Mouse (Mus musculus) forebrain, embryonic 13.5 days (tissue): ENCODE results near the gene Vwa8. TPM values are rescaled to one million over a fixed set of nuclear protein-coding genes. Genes with fewer than 3 reads are reported as not detected.
A peak's percentile ranks its signal among the peaks of the same experiment; 100 is the strongest.

Source experiments
- ATAC-seq: fragments of 200-750 bp; cut with Nextera tagmentation; 2 replicates; pipeline ENCODE4 v1.8.0; 2017
- H3K27ac ChIP-seq: fragments of 300-500 bp; sonication (generic); 2 replicates; pipeline ENCODE4 v1.5.1; 2015; ENCODE audit warnings: inconsistent platforms, mild to moderate bottlenecking, moderate library complexity
- H3K27me3 ChIP-seq: fragments of 300-500 bp; sonication (generic); 2 replicates; pipeline ENCODE4 v1.6.1; 2015; ENCODE audit warnings: mild to moderate bottlenecking, inconsistent platforms
- H3K36me3 ChIP-seq: fragments of 300-500 bp; sonication (generic); 2 replicates; pipeline ENCODE4 v1.6.1; 2015; ENCODE audit warnings: mild to moderate bottlenecking, inconsistent platforms; ENCODE audit not compliant: poor library complexity, severe bottlenecking
- H3K4me1 ChIP-seq: fragments of 300-500 bp; sonication (generic); 2 replicates; pipeline ENCODE4 v1.6.1; 2015; ENCODE audit warnings: inconsistent platforms
- H3K4me2 ChIP-seq: fragments of 300-500 bp; sonication (generic); 2 replicates; pipeline ENCODE4 v1.6.1; 2015; ENCODE audit warnings: inconsistent platforms, mild to moderate bottlenecking, moderate library complexity
- H3K4me3 ChIP-seq: fragments of 300-500 bp; sonication (generic); 2 replicates; pipeline ENCODE4 v1.5.1; 2015; ENCODE audit warnings: mild to moderate bottlenecking, inconsistent platforms
- H3K9ac ChIP-seq: fragments of 300-500 bp; sonication (generic); 2 replicates; pipeline ENCODE4 v1.6.1; 2015; ENCODE audit warnings: mild to moderate bottlenecking, inconsistent platforms
- H3K9me3 ChIP-seq: fragments of 300-500 bp; sonication (generic); replicated peaks from 2 replicates; pipeline ENCODE4 v1.6.1; 2016; ENCODE audit warnings: inconsistent platforms
- WGBS: fragments of 180-500 bp; shearing (Covaris S2); methylation state at CpG from one replicate; pipeline ENCODE4 v1.1.7; 2015; 5-methylcytosine and 5-hydroxymethylcytosine counted together
- polyA plus RNA-seq: library from polyadenylated mRNA; unstranded; fragments of >200 nt; fragmentation: Nextera tagmentation; extraction: Ambion mirVana; gene quantifications from 2 replicates; pipeline ENCODE4 v1.2.1, GENCODE M21; 2015

Vwa8 gene
- polyA plus RNA-seq, 1 experiment from 2014 or later: 5.2 TPM

DNA sequence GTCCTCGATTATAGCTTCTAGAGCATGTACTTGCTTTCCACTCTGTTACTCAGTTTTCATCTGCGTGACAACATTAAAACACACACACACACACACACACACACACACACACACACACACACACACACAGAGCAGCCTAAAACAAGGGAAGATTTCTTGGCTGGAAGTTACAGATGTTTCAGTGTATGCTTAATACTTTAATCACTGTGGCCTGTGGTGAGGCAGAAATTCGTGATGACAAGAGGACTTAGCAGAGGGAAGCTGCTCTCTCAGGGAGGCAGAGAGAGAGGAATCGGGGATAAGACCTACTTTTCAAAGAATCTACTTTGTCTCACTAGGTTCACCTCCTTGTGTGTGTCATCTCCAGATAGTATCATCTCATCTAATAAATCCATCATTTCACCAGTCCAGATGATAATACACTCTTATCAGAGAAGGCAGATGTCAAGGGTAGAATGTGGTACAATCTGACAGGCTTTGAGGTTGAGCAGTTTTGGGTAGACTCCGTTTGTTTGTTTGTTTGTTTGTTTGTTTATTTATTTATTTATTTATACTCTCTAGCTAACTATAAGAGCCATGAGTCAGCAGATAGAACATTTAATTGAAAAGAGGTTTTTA lies 1.2 kb downstream of the Vwa8 start:
- H3K27me3 ChIP-seq: no peaks in the 10 kb centered on the region
- H3K4me3 ChIP-seq: no peak overlapping the region; the same call in 1 of the 2 replicates
- no peak for ATAC-seq
- 73% methylated on average over 5 of the region's 5 CpGs for WGBS
- H3K4me1 ChIP-seq: peaks cover 18% of the 10 kb centered on the region
- no peaks in the 10 kb centered on the region for H3K36me3 ChIP-seq
- H3K9me3 ChIP-seq: no peaks in the 10 kb centered on the region
- H3K27ac ChIP-seq: no peak overlapping the region
- no peak overlapping the region for H3K9ac ChIP-seq
- peak overlapping the region; percentile 73 for H3K4me2 ChIP-seq

DNA sequence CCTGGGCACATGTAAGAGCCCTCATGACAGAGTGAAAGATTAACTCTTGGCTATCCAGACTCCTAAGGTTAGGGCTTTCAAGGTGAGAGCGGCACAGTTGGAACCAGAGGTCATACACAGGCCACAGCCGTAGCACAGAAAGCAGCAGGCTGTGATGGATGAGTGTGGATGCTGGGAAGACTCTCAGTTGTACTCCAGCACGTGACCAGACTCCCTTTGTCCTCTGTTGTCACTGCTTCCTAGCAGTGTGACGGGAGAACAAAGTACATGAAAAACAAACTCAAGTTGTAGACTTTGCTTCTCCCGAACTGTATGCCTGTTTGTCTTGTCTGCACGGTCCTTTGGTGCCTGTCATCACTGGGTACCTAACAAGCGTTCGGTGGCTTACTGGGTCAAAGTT lies 1.8 kb downstream of the Vwa8 start:
- Histone ChIP-seq H3K9ac (no peak overlapping the region), H3K27ac (no peak overlapping the region), H3K9me3 (no peaks in the 10 kb centered on the region), H3K4me3 (no peak overlapping the region), H3K4me1 (peaks cover 18% of the 10 kb centered on the region), H3K27me3 (no peaks in the 10 kb centered on the region), H3K4me2 (no peak overlapping the region), H3K36me3 (no peaks in the 10 kb centered on the region)
- 38% methylated on average over 8 of the region's 8 CpGs for WGBS
- ATAC-seq: no peak

DNA sequence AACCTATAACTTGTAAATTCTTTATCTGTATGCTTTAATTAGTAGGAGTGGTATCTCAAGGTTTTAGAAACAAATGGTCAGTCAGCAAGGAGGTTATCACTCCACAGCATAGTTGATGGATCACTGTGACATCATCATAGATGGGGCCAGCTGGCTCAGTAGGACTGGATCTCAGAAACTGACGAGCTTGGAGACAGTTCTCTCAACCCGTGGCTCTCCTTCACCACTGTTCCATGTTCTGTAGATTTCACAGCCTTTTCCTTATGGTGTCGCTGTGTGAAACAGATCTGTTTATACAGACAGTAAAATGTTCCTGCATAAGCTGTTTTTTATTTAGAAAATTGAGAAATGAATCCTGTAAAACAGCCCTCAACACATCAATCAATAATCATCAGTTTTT lies 2.5 kb downstream of the Vwa8 start:
- Histone ChIP-seq H3K4me1 (peaks cover 18% of the 10 kb centered on the region), H3K4me2 (no peak overlapping the region), H3K4me3 (no peak overlapping the region), H3K27ac (no peak overlapping the region), H3K27me3 (no peaks in the 10 kb centered on the region), H3K36me3 (no peaks in the 10 kb centered on the region), H3K9ac (no peak overlapping the region), H3K9me3 (no peaks in the 10 kb centered on the region)
- no peak for ATAC-seq
- WGBS: 78% methylated on average over 3 of the region's 3 CpGs

DNA sequence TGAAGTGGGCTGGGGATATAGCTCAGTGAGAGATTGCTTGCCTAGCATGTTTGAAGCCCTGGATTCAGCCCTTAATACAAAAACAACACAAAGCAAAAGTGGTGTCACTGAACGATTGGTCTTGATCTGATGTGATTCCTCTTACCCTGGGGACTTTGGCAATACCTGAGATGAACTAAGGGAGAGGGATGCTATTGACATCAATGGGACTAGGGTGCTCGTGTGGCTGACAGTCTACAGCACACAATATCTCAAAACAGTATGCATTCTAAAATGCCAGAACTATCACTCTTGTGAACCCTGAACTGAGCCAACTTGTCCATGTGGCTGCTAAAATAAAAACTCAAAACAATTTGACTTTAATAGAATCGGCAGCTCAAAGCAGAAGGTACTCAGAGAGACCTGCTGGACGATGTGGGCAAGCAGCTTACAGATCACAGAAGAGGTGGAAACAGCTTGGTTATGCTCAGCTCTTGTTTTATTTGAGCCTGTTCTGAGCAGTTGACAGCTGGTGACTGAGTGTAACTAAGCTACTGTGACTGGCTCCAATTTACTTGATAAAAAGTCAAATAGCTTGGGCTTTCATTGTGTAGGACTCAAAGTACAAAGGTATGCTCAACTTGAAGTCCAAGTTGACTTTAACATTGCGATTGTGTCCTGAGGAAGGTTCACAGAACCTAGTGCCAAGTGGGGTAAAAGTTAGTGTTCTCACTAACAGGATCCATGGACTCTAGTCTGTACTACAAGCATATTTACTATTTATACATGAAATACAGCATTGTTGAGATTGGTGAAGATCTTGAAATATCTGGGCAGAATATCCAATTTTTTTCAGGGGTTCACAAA lies 3.8 kb downstream of the Vwa8 start:
- Histone ChIP-seq H3K4me2 (no peak overlapping the region), H3K27ac (no peak overlapping the region), H3K4me3 (no peak overlapping the region), H3K4me1 (peaks cover 18% of the 10 kb centered on the region), H3K9ac (no peak overlapping the region), H3K36me3 (no peaks in the 10 kb centered on the region), H3K9me3 (no peaks in the 10 kb centered on the region), H3K27me3 (no peaks in the 10 kb centered on the region)
- 85% methylated on average over 5 of the region's 5 CpGs for WGBS
- no peak for ATAC-seq

DNA sequence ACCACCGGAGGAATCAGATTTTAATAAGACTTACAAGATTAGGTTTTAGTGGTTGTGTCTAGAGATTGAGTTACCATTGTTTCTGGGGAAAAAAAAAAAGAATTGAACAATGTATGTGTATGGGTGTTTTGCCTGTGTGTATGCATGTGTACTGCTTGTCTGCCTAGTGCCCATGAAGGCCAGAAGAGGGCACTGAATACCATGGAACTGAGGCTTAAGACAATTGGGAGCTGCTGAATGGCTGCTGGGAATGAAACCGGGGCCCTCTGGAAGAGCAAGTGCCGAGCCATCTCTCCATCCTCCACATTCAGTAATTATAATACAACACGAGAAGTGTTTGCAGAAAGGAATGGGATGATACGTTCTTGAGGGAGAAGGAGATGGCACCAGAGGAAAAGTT lies 12.3 kb downstream of the Vwa8 start:
- 95% methylated on average over 5 of the region's 5 CpGs for WGBS
- H3K27ac ChIP-seq: no peak overlapping the region
- H3K27me3 ChIP-seq: no peaks in the 10 kb centered on the region
- no peaks in the 10 kb centered on the region for H3K4me1 ChIP-seq
- no peak overlapping the region for H3K4me3 ChIP-seq
- H3K9ac ChIP-seq: no peak overlapping the region
- H3K9me3 ChIP-seq: no peaks in the 10 kb centered on the region
- ATAC-seq: no peak
- H3K36me3 ChIP-seq: no peaks in the 10 kb centered on the region
- H3K4me2 ChIP-seq: no peak overlapping the region

DNA sequence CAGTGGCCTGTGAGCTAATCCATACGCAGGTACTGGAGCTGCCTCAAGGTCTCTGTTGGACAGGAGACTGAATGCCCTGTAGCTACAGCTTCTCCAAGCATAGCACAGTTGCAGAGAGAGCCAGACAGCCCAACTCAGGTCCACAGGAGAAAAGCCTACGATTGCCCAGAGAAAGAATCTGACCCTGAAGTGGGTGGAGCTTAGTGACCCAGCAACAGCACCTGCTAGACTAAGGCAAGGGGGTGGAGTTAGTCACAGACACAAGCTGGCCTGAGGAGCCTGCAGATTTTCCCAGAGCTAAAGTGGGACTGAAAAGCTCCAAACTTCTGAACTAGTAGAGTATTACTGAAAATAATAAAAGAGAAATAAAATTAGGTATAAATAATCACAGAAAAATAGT lies 21.2 kb downstream of the Vwa8 start:
- Histone ChIP-seq H3K36me3 (peaks cover 4% of the 10 kb centered on the region; the same call in 1 of the 2 replicates), H3K9me3 (no peaks in the 10 kb centered on the region), H3K27me3 (no peaks in the 10 kb centered on the region), H3K4me3 (no peak overlapping the region), H3K27ac (no peak overlapping the region), H3K4me2 (no peak overlapping the region), H3K4me1 (no peaks in the 10 kb centered on the region), H3K9ac (no peak overlapping the region)
- 20% methylated on average over 2 of the region's 2 CpGs for WGBS
- no peak for ATAC-seq

DNA sequence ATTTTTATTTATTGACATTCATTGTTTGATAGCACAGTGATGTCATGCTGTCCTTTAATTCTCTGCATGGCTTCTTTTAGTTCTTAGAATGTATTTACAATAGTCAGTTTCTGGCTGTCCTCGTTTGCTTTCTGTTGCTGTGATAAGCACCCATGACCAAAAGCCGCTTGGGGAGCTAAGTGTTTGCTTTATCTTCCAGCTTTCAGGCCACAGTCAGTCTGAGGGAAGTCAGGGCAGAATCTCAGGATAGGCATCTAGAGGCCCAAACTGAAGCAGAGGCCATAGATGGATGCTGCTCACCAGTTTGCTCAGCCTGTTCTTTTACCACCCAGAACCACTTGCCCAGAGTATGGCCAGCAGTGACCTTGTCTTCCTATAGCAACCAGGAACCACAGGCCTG lies 28.3 kb downstream of the Vwa8 start:
- H3K4me3 ChIP-seq: no peak overlapping the region
- H3K36me3 ChIP-seq: no peaks in the 10 kb centered on the region
- no peaks in the 10 kb centered on the region for H3K27me3 ChIP-seq
- H3K9ac ChIP-seq: no peak overlapping the region
- no peak overlapping the region for H3K27ac ChIP-seq
- H3K4me2 ChIP-seq: no peak overlapping the region
- ATAC-seq: no peak
- no peaks in the 10 kb centered on the region for H3K9me3 ChIP-seq
- 76% methylated on average over 2 of the region's 2 CpGs for WGBS
- no peaks in the 10 kb centered on the region; the same call in 1 of the 2 replicates for H3K4me1 ChIP-seq

DNA sequence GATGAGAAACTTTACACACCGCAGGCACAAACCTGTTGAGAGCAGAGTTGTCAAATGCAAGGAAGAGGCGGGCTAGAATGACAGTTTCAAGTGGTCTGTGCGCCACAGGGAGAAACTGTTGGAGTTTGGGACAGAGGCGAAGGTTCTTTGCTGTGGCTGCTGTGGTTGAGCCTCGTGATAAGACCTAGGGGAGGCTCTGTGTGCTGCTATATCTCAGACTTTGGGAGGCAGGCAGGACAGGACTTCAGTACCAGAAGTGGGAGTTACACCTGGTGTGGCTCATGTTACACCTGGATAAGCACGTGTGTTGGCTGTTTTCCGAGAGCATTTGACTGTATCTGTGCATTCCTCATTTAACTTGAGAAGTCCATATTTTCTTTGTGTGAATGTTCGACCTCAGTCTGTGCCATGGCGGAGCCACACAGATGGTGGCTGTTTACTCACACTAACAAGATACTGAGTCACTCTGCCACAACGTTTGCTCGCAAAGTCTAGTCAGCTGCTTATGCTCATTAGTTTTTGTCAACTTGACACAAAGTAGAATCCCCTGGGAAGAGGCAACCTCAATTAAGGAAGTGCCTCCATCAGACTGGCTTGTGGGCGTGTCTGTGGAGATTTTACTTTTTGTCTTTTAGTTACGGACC lies 29.7 kb downstream of the Vwa8 start:
- Histone ChIP-seq H3K4me3 (no peak overlapping the region), H3K27me3 (no peaks in the 10 kb centered on the region), H3K36me3 (no peaks in the 10 kb centered on the region), H3K4me1 (no peaks in the 10 kb centered on the region; the same call in 1 of the 2 replicates), H3K27ac (no peak overlapping the region), H3K9me3 (no peaks in the 10 kb centered on the region), H3K4me2 (no peak overlapping the region), H3K9ac (no peak overlapping the region)
- ATAC-seq: peak; percentile 53
- WGBS: 67% methylated on average over 13 of the region's 13 CpGs

DNA sequence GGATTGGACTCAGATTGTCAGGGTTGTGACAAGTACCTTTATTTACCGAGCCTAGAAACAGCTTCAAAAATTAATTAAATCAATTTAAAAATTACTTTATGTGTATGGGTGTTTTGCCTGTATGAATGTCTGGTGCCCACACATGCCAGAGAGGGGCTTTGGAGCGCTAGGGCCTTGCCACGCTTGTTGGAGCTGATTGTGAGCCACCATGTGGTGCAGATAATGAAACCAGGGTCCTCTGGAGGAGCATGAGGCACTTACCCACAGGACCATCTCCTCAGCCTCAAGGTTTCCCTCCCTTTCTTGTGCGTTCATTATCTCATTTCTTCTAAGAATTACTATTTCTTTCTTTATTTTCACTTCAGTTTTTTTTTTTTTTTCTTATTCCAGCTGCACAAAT lies 32.0 kb downstream of the Vwa8 start:
- Histone ChIP-seq H3K4me3 (no peak overlapping the region), H3K27ac (no peak overlapping the region), H3K4me1 (no peaks in the 10 kb centered on the region; the same call in 1 of the 2 replicates), H3K9me3 (no peaks in the 10 kb centered on the region), H3K27me3 (no peaks in the 10 kb centered on the region), H3K36me3 (no peaks in the 10 kb centered on the region), H3K4me2 (no peak overlapping the region), H3K9ac (no peak overlapping the region)
- WGBS: 71% methylated on average over 4 of the region's 4 CpGs
- no peak for ATAC-seq

DNA sequence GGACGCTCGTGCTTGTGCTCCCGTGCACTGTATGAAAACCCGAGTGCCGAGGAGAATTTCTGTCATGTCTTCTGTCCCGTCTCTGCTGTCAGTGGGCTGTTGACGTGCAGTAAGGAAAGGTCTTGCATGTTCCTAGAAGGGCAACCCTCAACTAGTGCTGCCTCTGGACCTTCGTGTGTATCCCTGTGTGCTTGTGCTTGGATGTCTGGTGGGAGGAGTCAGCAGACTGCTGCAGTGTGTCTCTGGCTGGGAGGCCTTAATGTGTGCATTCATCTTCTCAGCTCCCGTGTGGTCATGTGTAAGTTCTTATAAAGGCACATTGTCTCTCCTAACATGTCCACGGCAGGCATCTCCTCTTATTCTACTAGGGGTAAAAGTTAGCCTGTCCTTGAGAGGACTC lies 32.7 kb downstream of the Vwa8 start:
- no peak for ATAC-seq
- H3K9me3 ChIP-seq: no peaks in the 10 kb centered on the region
- H3K27ac ChIP-seq: no peak overlapping the region
- H3K27me3 ChIP-seq: no peaks in the 10 kb centered on the region
- H3K4me2 ChIP-seq: no peak overlapping the region
- WGBS: 65% methylated on average over 10 of the region's 10 CpGs
- peaks cover 6% of the 10 kb centered on the region; the same call in 1 of the 2 replicates for H3K4me1 ChIP-seq
- H3K36me3 ChIP-seq: no peaks in the 10 kb centered on the region
- no peak overlapping the region for H3K4me3 ChIP-seq
- H3K9ac ChIP-seq: no peak overlapping the region

DNA sequence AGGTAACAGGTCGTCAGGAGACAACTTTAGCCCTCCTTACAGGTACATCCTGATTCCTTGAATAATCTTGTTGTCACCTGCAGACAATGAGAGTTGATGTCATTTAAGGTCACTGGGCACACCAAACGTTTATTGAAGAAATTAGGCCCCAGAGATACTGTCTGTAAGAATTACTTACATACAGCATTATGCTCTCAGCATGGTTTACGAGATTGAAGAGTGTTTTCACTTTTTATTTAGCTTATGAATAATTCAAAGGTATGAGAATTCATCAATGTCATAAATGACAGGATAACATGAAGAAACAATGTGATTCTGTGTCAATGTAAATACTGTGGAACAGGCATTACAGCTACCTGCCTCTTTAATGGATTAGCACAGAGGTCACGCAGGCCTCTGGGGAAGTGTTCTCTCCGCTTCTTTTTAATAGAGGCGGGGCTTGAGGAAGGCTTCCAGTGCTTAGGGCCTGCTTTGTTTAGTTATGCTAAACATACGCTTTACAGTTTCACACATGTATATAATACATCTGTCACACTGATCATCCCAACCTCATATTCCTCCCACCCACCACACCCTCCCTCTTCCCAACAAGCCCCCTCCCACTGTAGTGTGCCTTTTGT lies 37.2 kb downstream of the Vwa8 start:
- no peaks in the 10 kb centered on the region for H3K36me3 ChIP-seq
- peak; percentile 74 for ATAC-seq
- H3K4me3 ChIP-seq: no peak overlapping the region
- H3K9ac ChIP-seq: no peak overlapping the region
- no peaks in the 10 kb centered on the region for H3K27me3 ChIP-seq
- H3K4me1 ChIP-seq: peaks cover 8% of the 10 kb centered on the region; the same call in 1 of the 2 replicates
- H3K27ac ChIP-seq: peak overlapping the region; percentile 63; the same call in 1 of the 2 replicates
- no peak overlapping the region for H3K4me2 ChIP-seq
- WGBS: 54% methylated on average over 7 of the region's 7 CpGs
- H3K9me3 ChIP-seq: no peaks in the 10 kb centered on the region
